Mouse (Mus musculus) forebrain, embryonic 14.5 days (tissue): ENCODE data around the gene Grap2. TPM values are rescaled to one million over a fixed set of nuclear protein-coding genes. Genes with fewer than 3 reads are reported as not detected.

Source experiments
- ATAC-seq: fragments of 200-750 bp; cut with Nextera tagmentation; 2 replicates; pipeline ENCODE4 v1.8.0; 2017; ENCODE audit warnings: mild to moderate bottlenecking, moderate library complexity
- DNase-seq: peaks from one replicate; pipeline ENCODE4 v3.0.0-alpha.2; 2015; ENCODE audit warnings: low spot score
- H3K27ac ChIP-seq: fragments of 300-500 bp; sonication (generic); 2 replicates; pipeline ENCODE4 v1.5.1; 2014; ENCODE audit warnings: low read depth, mild to moderate bottlenecking, control low read depth, low read length, moderate library complexity
- H3K27me3 ChIP-seq: fragments of 300-500 bp; sonication (generic); replicated peaks from 2 replicates; pipeline ENCODE4 v1.6.1; 2014; ENCODE audit warnings: low read length, control low read depth, mixed read lengths; ENCODE audit not compliant: control insufficient read depth, insufficient read depth
- H3K36me3 ChIP-seq: fragments of 300-500 bp; sonication (generic); 2 replicates; pipeline ENCODE4 v1.6.1; 2014; ENCODE audit warnings: low read length, control low read depth; ENCODE audit not compliant: control insufficient read depth, insufficient read depth
- H3K4me1 ChIP-seq: fragments of 300-500 bp; sonication (generic); 2 replicates; pipeline ENCODE4 v1.6.1; 2014; ENCODE audit warnings: antibody characterized with exemption, low read length, control low read depth; ENCODE audit not compliant: control insufficient read depth, insufficient read depth
- H3K4me2 ChIP-seq: fragments of 300-500 bp; sonication (generic); 2 replicates; pipeline ENCODE4 v1.6.1; 2014; ENCODE audit warnings: mild to moderate bottlenecking, control low read depth, low read length
- H3K4me3 ChIP-seq: fragments of 300-500 bp; sonication (generic); 2 replicates; pipeline ENCODE4 v1.5.1; 2014; ENCODE audit warnings: low read depth, low read length, control low read depth
- H3K9ac ChIP-seq: fragments of 300-500 bp; sonication (generic); 2 replicates; pipeline ENCODE4 v1.6.1; 2014; ENCODE audit warnings: mild to moderate bottlenecking, low read length, control low read depth, moderate library complexity
- H3K9me3 ChIP-seq: fragments of 300-500 bp; sonication (generic); replicated peaks from 2 replicates; pipeline ENCODE4 v1.6.1; 2016; ENCODE audit warnings: low read length, control low read depth, mixed read lengths; ENCODE audit not compliant: control insufficient read depth
- WGBS: fragments of 180-500 bp; shearing (Covaris S2); extraction: QIAGEN DNeasy Blood & Tissue Kit; methylation state at CpG from one replicate; pipeline ENCODE4 v1.1.7; 2014; 5-methylcytosine and 5-hydroxymethylcytosine counted together
- polyA plus RNA-seq: library from polyadenylated mRNA; unstranded; fragments of >200 nt; fragmentation: Nextera tagmentation; extraction: Ambion mirVana; gene quantifications from 2 replicates; pipeline ENCODE4 v1.2.1, GENCODE M21; 2014

The Grap2 gene
- polyA plus RNA-seq, 1 experiment from 2014 or later, result 0.24 TPM

DNA sequence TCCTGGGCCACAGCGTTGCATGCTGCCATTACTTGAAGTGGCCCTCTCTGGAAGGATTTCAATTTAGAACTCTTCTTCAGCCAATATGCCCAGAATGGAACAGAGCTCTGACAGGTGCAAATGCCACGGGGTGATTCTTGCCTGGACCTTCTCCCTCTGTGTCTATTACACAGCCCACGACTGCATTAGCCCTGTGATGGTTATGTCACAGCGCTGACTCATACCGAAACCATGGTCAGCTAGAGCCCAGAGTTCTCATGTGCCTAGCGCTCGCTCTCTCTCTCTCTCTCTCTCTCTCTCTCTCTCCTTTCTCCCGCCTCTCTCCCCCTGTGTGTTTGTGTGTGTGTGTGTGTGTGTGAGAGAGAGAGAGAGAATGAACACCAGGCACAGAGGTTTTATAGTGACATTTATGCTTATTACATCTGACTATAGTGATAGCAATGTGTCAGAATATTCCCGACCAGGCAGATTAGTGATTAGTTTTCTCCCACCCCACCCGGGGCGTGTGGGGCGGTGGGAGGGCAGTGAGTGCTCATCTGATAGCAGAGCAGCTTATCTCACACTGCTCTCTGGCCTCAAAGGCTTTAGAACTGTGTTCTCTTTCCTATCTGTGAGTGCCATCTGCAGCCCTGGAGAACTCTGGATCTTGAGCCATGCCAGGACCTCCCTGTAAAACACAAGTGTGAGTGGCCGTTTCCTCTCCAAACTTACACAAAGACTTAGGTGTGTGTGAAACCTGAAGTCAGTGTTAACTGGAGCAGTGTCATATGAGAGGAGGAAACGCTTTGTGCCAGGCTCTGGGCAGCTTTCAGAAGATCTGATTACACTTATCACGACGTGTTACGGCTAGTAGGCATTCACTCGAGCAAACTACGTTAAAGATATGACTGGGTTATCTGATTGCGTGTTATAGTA, 10.4 kb downstream of the Grap2 start:
- no peaks in the 10 kb centered on the region for H3K36me3 ChIP-seq
- no peak overlapping the region for H3K4me3 ChIP-seq
- no peaks in the 10 kb centered on the region for H3K27me3 ChIP-seq
- H3K4me2 ChIP-seq, result no peak overlapping the region
- DNase-seq, result no peak
- H3K4me1 ChIP-seq, result no peaks in the 10 kb centered on the region; the same call in 1 of the 2 replicates
- 82% methylated on average over 20 of the region's 20 CpGs for WGBS
- no peak overlapping the region for H3K27ac ChIP-seq
- H3K9me3 ChIP-seq, result no peaks in the 10 kb centered on the region
- no peak overlapping the region for H3K9ac ChIP-seq
- ATAC-seq, result no peak

DNA sequence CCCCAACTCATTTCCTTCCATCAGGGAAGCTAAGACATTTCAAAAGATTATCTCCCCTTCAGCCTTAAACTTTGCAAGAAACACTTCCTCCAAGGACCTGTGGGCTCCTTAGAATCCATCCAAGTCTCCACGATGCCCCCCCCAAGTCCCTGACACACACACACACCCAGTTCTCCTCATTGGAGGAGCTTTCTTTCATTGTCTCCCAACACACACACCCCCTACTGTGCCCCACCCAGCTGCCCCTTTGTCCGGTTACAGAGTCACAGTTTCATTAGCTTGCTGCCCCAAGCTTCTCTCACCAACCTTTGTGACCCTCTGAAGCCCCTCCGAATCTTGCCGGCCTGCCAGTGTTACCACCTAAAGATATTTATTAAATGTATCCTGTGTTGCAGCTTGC, 13.9 kb downstream of the Grap2 start:
- Histone ChIP-seq H3K36me3 (no peaks in the 10 kb centered on the region), H3K4me2 (no peak overlapping the region), H3K27me3 (no peaks in the 10 kb centered on the region), H3K9me3 (no peaks in the 10 kb centered on the region), H3K4me1 (peaks cover 2% of the 10 kb centered on the region; the same call in 1 of the 2 replicates), H3K27ac (no peak overlapping the region), H3K4me3 (no peak overlapping the region), H3K9ac (no peak overlapping the region)
- DNase-seq (no peak), ATAC-seq (no peak)
- WGBS, result 18% methylated on average over 4 of the region's 4 CpGs

DNA sequence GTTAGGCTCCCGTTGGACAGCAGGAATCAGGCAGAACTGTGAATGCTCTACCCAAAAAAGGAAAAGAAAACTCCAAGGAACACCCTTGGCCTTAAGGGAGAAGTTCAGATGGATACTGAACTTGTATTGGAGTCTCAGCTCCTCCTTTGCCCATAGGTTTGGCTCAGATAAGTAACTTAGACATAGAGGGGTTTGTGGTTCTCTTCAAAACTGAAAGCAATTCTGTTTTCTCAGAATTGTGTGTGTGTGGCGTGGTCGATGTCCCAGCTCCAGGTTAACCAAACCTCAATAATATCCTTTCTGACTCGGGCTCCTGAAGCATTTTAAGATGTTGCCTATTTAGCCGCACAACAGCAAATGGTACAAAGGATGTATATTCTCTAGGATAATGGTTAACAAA, 18.2 kb downstream of the Grap2 start:
- DNase-seq, result no peak
- H3K36me3 ChIP-seq, result no peaks in the 10 kb centered on the region
- H3K27ac ChIP-seq, result no peak overlapping the region
- no peaks in the 10 kb centered on the region for H3K27me3 ChIP-seq
- H3K4me3 ChIP-seq, result no peak overlapping the region
- peaks cover 2% of the 10 kb centered on the region; the same call in 1 of the 2 replicates for H3K4me1 ChIP-seq
- ATAC-seq, result no peak
- H3K9me3 ChIP-seq, result no peaks in the 10 kb centered on the region
- H3K9ac ChIP-seq, result no peak overlapping the region
- WGBS, result 95% methylated on average over 5 of the region's 5 CpGs
- H3K4me2 ChIP-seq, result no peak overlapping the region

DNA sequence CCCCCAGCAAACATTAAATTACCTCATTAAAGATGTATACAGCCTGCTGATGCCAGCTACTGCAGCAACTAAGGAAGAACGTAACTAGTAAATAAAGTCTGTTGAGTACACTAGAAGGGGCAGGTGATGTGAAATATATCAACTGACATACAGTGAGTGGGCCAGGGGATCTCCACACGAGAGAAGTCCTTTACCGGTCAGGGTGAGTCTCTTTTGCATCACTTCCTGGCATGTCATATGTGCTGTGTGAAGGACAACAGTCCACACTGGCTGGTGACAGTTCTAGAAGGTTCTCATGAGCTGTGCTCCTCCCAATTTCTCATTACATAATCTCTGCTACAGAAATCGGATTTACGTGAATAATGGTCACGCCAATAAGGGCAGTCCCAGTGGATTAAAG, 20.3 kb downstream of the Grap2 start:
- 86% methylated on average over 6 of the region's 6 CpGs for WGBS

DNA sequence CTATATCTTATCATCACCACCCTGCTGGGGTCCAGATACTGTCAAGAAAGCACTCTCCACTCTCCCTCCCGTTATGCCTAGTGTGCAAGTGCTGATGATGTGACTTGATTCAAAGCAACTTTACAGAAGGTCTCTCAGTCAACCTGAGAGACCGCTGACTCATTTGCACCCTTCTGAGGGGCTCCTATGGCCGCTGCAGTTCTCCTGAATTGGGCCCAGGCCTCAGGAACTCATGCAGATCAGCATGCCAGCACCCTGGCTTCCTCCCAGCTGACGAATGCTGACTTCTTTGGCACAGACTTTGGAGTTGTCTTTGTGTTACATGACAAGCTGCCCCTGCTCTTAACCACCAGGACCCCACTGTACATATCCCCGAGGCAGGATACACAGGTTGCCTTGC, 21.5 kb downstream of the Grap2 start:
- Histone ChIP-seq H3K36me3 (no peaks in the 10 kb centered on the region), H3K9ac (no peak overlapping the region), H3K9me3 (no peaks in the 10 kb centered on the region), H3K4me2 (no peak overlapping the region), H3K27ac (no peak overlapping the region), H3K4me3 (no peak overlapping the region), H3K4me1 (peaks cover 2% of the 10 kb centered on the region; the same call in 1 of the 2 replicates), H3K27me3 (no peaks in the 10 kb centered on the region)
- DNase-seq (no peak), ATAC-seq (no peak)
- WGBS, result 74% methylated on average over 5 of the region's 5 CpGs

More for the DNA sequence above, 20.3 kb downstream of the Grap2 start:
- H3K9me3 ChIP-seq, result no peaks in the 10 kb centered on the region
- no peaks in the 10 kb centered on the region for H3K36me3 ChIP-seq
- H3K4me3 ChIP-seq, result no peak overlapping the region
- no peaks in the 10 kb centered on the region for H3K27me3 ChIP-seq
- ATAC-seq (no peak), DNase-seq (no peak)
- H3K4me1 ChIP-seq, result peaks cover 2% of the 10 kb centered on the region; the same call in 1 of the 2 replicates
- H3K27ac ChIP-seq, result no peak overlapping the region
- no peak overlapping the region for H3K4me2 ChIP-seq
- H3K9ac ChIP-seq, result no peak overlapping the region

DNA sequence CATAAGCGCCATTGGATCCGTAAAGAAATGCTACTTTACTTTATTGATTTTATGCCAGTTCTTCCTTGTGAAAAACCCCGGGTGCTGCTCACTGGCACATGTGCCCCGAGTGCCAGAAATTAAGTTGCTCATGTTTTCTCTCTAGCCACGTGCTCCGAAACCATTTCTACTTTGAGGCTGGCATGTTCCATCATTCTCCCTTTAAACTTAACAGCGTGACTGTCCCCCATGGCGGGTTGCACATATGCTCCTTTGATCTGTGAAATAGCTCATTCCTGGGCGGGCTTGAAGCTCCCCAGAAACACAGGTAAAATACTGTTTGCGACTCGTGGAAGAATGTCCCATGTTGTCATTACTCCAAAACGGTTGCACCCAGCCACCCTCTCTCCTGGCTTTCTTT, 26.4 kb downstream of the Grap2 start:
- ATAC-seq (no peak), DNase-seq (no peak)
- Histone ChIP-seq H3K9me3 (no peaks in the 10 kb centered on the region), H3K9ac (no peak overlapping the region), H3K36me3 (no peaks in the 10 kb centered on the region), H3K27me3 (no peaks in the 10 kb centered on the region), H3K27ac (no peak overlapping the region), H3K4me2 (no peak overlapping the region), H3K4me3 (no peak overlapping the region), H3K4me1 (peaks cover 10% of the 10 kb centered on the region)
- WGBS, result 76% methylated on average over 12 of the region's 12 CpGs

DNA sequence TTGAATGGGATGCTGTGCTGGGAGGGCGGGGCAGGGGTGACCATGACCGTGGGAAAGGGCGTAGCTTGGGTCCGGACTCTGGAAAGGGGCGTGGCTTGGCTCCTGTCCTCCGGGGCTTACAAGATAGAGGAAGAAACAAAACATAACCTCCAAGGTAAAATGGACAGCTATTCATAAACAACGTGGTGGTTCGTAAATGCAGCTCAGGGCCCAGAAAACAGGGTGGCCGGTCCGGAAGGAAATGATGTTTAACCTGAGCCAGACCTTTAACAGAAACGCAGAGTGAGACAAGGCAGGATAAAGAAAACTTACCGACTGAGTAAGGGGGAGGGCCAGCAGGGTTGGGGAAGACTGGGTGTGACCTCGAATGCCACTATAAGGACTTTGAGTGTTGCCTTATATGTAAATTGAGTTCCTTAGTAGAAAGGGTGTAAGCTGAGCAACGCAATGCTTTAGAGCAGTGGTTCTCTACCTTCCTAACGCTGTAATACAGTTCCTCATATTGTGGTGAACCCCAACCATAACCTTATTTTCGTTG, 26.9 kb downstream of the Grap2 start:
- H3K9ac ChIP-seq, result no peak overlapping the region
- H3K36me3 ChIP-seq, result no peaks in the 10 kb centered on the region
- no peak overlapping the region for H3K4me2 ChIP-seq
- H3K4me1 ChIP-seq, result peaks cover 10% of the 10 kb centered on the region
- H3K9me3 ChIP-seq, result no peaks in the 10 kb centered on the region
- DNase-seq (no peak), ATAC-seq (no peak)
- 53% methylated on average over 16 of the region's 16 CpGs for WGBS
- no peak overlapping the region for H3K27ac ChIP-seq
- no peak overlapping the region for H3K4me3 ChIP-seq
- H3K27me3 ChIP-seq, result no peaks in the 10 kb centered on the region

DNA sequence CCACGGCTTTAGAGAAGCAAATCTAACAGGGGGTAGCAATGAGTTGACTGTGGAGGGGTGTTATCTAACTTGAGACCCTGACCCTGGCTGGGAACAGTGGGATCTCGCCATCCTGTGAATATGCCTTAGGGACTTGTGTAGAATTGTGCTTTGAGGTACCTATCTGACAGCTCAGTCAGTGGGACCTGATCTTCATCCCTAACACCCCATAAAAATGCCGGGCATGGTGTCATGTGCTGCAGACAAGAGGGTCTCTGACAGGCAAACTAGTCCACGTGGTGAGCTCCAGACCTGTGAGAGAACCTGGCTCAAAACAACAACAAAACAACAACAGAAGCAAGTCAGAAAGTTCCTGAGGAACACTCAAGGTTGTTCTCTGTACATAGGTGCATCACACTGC, 27.4 kb downstream of the Grap2 start:
- Histone ChIP-seq H3K4me1 (peaks cover 10% of the 10 kb centered on the region), H3K36me3 (no peaks in the 10 kb centered on the region), H3K9me3 (no peaks in the 10 kb centered on the region), H3K9ac (no peak overlapping the region), H3K27me3 (no peaks in the 10 kb centered on the region), H3K27ac (no peak overlapping the region), H3K4me2 (no peak overlapping the region), H3K4me3 (no peak overlapping the region)
- DNase-seq (no peak), ATAC-seq (no peak)
- 89% methylated on average over 4 of the region's 4 CpGs for WGBS

DNA sequence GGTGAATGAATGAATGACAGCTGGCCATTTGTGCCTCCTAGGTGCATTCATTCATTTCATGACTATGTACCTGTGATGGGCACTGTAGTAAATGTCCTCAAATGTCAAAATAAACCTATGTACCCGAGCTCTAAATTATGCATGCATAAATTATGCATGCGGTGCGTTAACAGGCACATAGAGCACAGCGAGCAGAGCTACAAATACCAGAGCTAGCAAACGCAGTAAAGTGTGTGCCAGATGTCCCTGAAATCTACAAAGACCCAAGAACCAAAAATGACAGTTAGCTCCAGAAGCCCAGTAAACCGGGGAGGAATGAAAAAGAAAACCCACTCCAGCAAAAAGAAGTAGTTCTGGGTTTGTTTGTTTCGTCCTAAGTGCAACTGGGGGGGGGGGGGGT, 29.1 kb downstream of the Grap2 start:
- Histone ChIP-seq H3K9ac (no peak overlapping the region), H3K4me3 (no peak overlapping the region), H3K9me3 (no peaks in the 10 kb centered on the region), H3K4me2 (no peak overlapping the region), H3K4me1 (peaks cover 10% of the 10 kb centered on the region), H3K36me3 (no peaks in the 10 kb centered on the region), H3K27ac (0 out of 2 replicates have a peak overlapping the region, but pooled peaks have one; percentile 39), H3K27me3 (no peaks in the 10 kb centered on the region)
- DNase-seq (peak; percentile 54), ATAC-seq (peak; percentile 54)
- 28% methylated on average over 7 of the region's 7 CpGs for WGBS
